Mouse (Mus musculus) forebrain, embryonic 16.5 days (tissue): Measurements from ENCODE around the gene Tekt5. TPM values are rescaled to one million over a fixed set of nuclear protein-coding genes. Genes with fewer than 3 reads are reported as not detected.

Source experiments
- ATAC-seq: fragments of 200-750 bp; cut with Nextera tagmentation; 2 replicates; pipeline ENCODE4 v1.8.0; 2017; ENCODE audit warnings: mild to moderate bottlenecking, moderate library complexity
- H3K27ac ChIP-seq: fragments of 300-500 bp; sonication (generic); 2 replicates; pipeline ENCODE4 v1.5.1; 2014; ENCODE audit warnings: low read length, control low read depth
- H3K27me3 ChIP-seq: fragments of 300-500 bp; sonication (generic); replicated peaks from 2 replicates; pipeline ENCODE4 v1.6.1; 2014; ENCODE audit warnings: low read length; ENCODE audit not compliant: control insufficient read depth, insufficient read depth
- H3K36me3 ChIP-seq: fragments of 300-500 bp; sonication (generic); 2 replicates; pipeline ENCODE4 v1.6.1; 2014; ENCODE audit not compliant: control insufficient read depth, insufficient read depth
- H3K4me1 ChIP-seq: fragments of 300-500 bp; sonication (generic); replicated peaks from 2 replicates; pipeline ENCODE4 v1.6.1; 2014; ENCODE audit warnings: low read length; ENCODE audit not compliant: control insufficient read depth, insufficient read depth
- H3K4me2 ChIP-seq: fragments of 300-500 bp; sonication (generic); 2 replicates; pipeline ENCODE4 v1.6.1; 2014; ENCODE audit warnings: mild to moderate bottlenecking, low read length, control low read depth
- H3K4me3 ChIP-seq: fragments of 300-500 bp; sonication (generic); replicated peaks from 2 replicates; pipeline ENCODE4 v1.5.1; 2014; ENCODE audit warnings: mild to moderate bottlenecking, low read length, control low read depth
- H3K9ac ChIP-seq: fragments of 300-500 bp; sonication (generic); replicated peaks from 2 replicates; pipeline ENCODE4 v1.6.1; 2014; ENCODE audit warnings: low read depth, low read length, control low read depth
- H3K9me3 ChIP-seq: fragments of 300-500 bp; sonication (generic); 2 replicates; pipeline ENCODE4 v1.6.1; 2016; ENCODE audit warnings: low read length; ENCODE audit not compliant: control insufficient read depth
- WGBS: fragments of 180-500 bp; shearing (Covaris S2); extraction: QIAGEN DNeasy Blood & Tissue Kit; methylation state at CpG from one replicate; pipeline ENCODE4 v1.1.7; 2014; 5-methylcytosine and 5-hydroxymethylcytosine counted together
- polyA plus RNA-seq: library from polyadenylated mRNA; unstranded; fragments of >200 nt; fragmentation: Nextera tagmentation; extraction: Ambion mirVana; gene quantifications from 2 replicates; pipeline ENCODE4 v1.2.1, GENCODE M21; 2015

Tekt5 gene
- polyA plus RNA-seq, 1 experiment from 2014 or later = 4.1 TPM

GRCm38 (mm10) chr16:10420447-10421054 is 25.3 kb upstream of the Tekt5 start:
- H3K4me2 ChIP-seq = no peak overlapping the region
- H3K27me3 ChIP-seq = no peaks in the 10 kb centered on the region
- H3K9me3 ChIP-seq = no peaks in the 10 kb centered on the region
- no peak overlapping the region for H3K27ac ChIP-seq
- ATAC-seq = no peak
- no peaks in the 10 kb centered on the region for H3K4me1 ChIP-seq
- peaks cover 41% of the 10 kb centered on the region for H3K36me3 ChIP-seq
- WGBS = 94% methylated on average over 9 of the region's 9 CpGs
- no peak overlapping the region for H3K4me3 ChIP-seq
- no peak overlapping the region for H3K9ac ChIP-seq

- no peak overlapping the region for H3K4me2 ChIP-seq
- H3K36me3 ChIP-seq = peaks cover 29% of the 10 kb centered on the region
- H3K27me3 ChIP-seq = no peaks in the 10 kb centered on the region
- no peak for ATAC-seq
- 94% methylated on average over 9 of the region's 9 CpGs for WGBS
- no peak overlapping the region for H3K4me3 ChIP-seq
- no peak overlapping the region for H3K27ac ChIP-seq
- H3K4me1 ChIP-seq = peaks cover under 1% of the 10 kb centered on the region; the same call in 1 of the 2 replicates
- no peaks in the 10 kb centered on the region for H3K9me3 ChIP-seq
- no peak overlapping the region for H3K9ac ChIP-seq
Observed at GRCm38 (mm10) chr16:10417723-10418259, 22.5 kb upstream of the Tekt5 start.

- Histone ChIP-seq H3K9ac (no peak overlapping the region), H3K4me1 (peaks cover 6% of the 10 kb centered on the region; the same call in 1 of the 2 replicates), H3K9me3 (no peaks in the 10 kb centered on the region), H3K27me3 (no peaks in the 10 kb centered on the region), H3K4me3 (no peak overlapping the region), H3K27ac (no peak overlapping the region), H3K4me2 (no peak overlapping the region), H3K36me3 (peaks cover 22% of the 10 kb centered on the region)
- 97% methylated on average over 4 of the region's 4 CpGs for WGBS
- no peak for ATAC-seq
Observed at GRCm38 (mm10) chr16:10416866-10417265, 21.6 kb upstream of the Tekt5 start.

GRCm38 (mm10) chr16:10415976-10416375 is 20.7 kb upstream of the Tekt5 start:
- Histone ChIP-seq H3K27me3 (no peaks in the 10 kb centered on the region), H3K4me1 (peaks cover 10% of the 10 kb centered on the region), H3K9me3 (no peaks in the 10 kb centered on the region), H3K9ac (no peak overlapping the region), H3K4me2 (no peak overlapping the region), H3K4me3 (no peak overlapping the region), H3K27ac (no peak overlapping the region), H3K36me3 (peaks cover 17% of the 10 kb centered on the region)
- 71% methylated on average over 6 of the region's 6 CpGs for WGBS
- ATAC-seq = no peak

- peak within 1 kb of the TSS; percentile 56 for H3K4me2 ChIP-seq
- H3K9ac ChIP-seq = peak within 1 kb of the TSS; percentile 80
- H3K27ac ChIP-seq = peak within 1 kb of the TSS; percentile 93
- peaks cover 11% of the 10 kb centered on the region for H3K4me1 ChIP-seq
- H3K4me3 ChIP-seq = peak within 1 kb of the TSS; percentile 77
- peaks cover 3% of the 10 kb centered on the region; the same call in 1 of the 2 replicates for H3K27me3 ChIP-seq
- peaks cover 8% of the 10 kb centered on the region for H3K36me3 ChIP-seq
- WGBS = 3% methylated on average over 55 of the region's 56 CpGs
- peak; percentile 97 for ATAC-seq
- H3K9me3 ChIP-seq = no peaks in the 10 kb centered on the region
Observed at GRCm38 (mm10) chr16:10411764-10412746, 16.8 kb upstream of the Tekt5 start, which contains the start of gene Nubp1. Gene Nubp1 (plus strand): TSS chr16:10411948.

- no peak overlapping the region for H3K4me2 ChIP-seq
- peaks cover 7% of the 10 kb centered on the region for H3K4me1 ChIP-seq
- H3K9ac ChIP-seq = no peak overlapping the region
- H3K27me3 ChIP-seq = no peaks in the 10 kb centered on the region
- WGBS = 26% methylated on average over 7 of the region's 7 CpGs
- no peaks in the 10 kb centered on the region for H3K9me3 ChIP-seq
- no peaks in the 10 kb centered on the region for H3K36me3 ChIP-seq
- H3K27ac ChIP-seq = no peak overlapping the region
- peak; percentile 36; the same call in 1 of the 2 replicates for ATAC-seq
- no peak overlapping the region for H3K4me3 ChIP-seq
Observed at GRCm38 (mm10) chr16:10399160-10399559, 3.9 kb upstream of the Tekt5 start.

- 78% methylated on average over 5 of the region's 5 CpGs for WGBS
- H3K4me3 ChIP-seq = no peak overlapping the region
- ATAC-seq = no peak
- H3K36me3 ChIP-seq = no peaks in the 10 kb centered on the region
- H3K9me3 ChIP-seq = no peaks in the 10 kb centered on the region
- H3K27me3 ChIP-seq = no peaks in the 10 kb centered on the region
- H3K4me1 ChIP-seq = peaks cover 7% of the 10 kb centered on the region
- H3K9ac ChIP-seq = no peak overlapping the region
- no peak overlapping the region for H3K27ac ChIP-seq
- H3K4me2 ChIP-seq = no peak overlapping the region
Observed at GRCm38 (mm10) chr16:10398755-10399154, 3.5 kb upstream of the Tekt5 start.

- Histone ChIP-seq H3K4me2 (no peak overlapping the region), H3K27ac (no peak overlapping the region), H3K4me3 (no peak overlapping the region), H3K4me1 (peaks cover 7% of the 10 kb centered on the region), H3K36me3 (no peaks in the 10 kb centered on the region), H3K9ac (no peak overlapping the region), H3K27me3 (no peaks in the 10 kb centered on the region), H3K9me3 (no peaks in the 10 kb centered on the region)
- no peak for ATAC-seq
- 88% methylated on average over 9 of the region's 9 CpGs for WGBS
Observed at GRCm38 (mm10) chr16:10392587-10392986, 2.7 kb downstream of the Tekt5 start.
